Mouse (Mus musculus) liver, embryonic 14.5 days (tissue): ENCODE results near the gene Dync1i2. TPM values are rescaled to one million over a fixed set of nuclear protein-coding genes. Genes with fewer than 3 reads are reported as not detected.

Experiments
- ATAC-seq: fragments of 200-750 bp; cut with Nextera tagmentation; 2 replicates; pipeline ENCODE4 v1.8.0; 2017; ENCODE audit warnings: moderate number of reproducible peaks, mild to moderate bottlenecking, moderate library complexity; ENCODE audit not compliant: insufficient read depth
- DNase-seq, 3 experiments: peaks; one replicate each; pipeline ENCODE4 v3.0.0-alpha.2; 2012 to 2013; ENCODE audit warnings: low read depth in 3 of 3, low spot score in 3 of 3
- H3K27ac ChIP-seq: fragments of 300-500 bp; sonication (generic); 2 replicates; pipeline ENCODE4 v1.5.1; 2014; ENCODE audit warnings: moderate library complexity, mild to moderate bottlenecking, control low read depth, inconsistent platforms
- H3K27me3 ChIP-seq: fragments of 300-500 bp; sonication (generic); 2 replicates; pipeline ENCODE4 v1.6.1; 2014; ENCODE audit warnings: mild to moderate bottlenecking, low read length, moderate library complexity; ENCODE audit not compliant: control insufficient read depth, insufficient read depth
- H3K36me3 ChIP-seq: fragments of 300-500 bp; sonication (generic); replicated peaks from 2 replicates; pipeline ENCODE4 v1.6.1; 2014; ENCODE audit warnings: low read depth; ENCODE audit not compliant: control insufficient read depth, insufficient read depth
- H3K4me1 ChIP-seq, 2 experiments: fragments of 200-500 bp in 1 of 2; fragments of 300-500 bp in 1 of 2; sonication (generic) in 1 of 2; replicated peaks; 2 replicates each; pipeline ENCODE4 v1.6.1; 2012 to 2014; ENCODE audit warnings: antibody characterized with exemption in 1 of 2, inconsistent platforms in 1 of 2, low read length in 1 of 2; ENCODE audit not compliant: control insufficient read depth in 2 of 2, insufficient read depth in 2 of 2
- H3K4me2 ChIP-seq: fragments of 300-500 bp; sonication (generic); 2 replicates; pipeline ENCODE4 v1.6.1; 2014; ENCODE audit warnings: low read depth, mild to moderate bottlenecking, control low read depth, moderate library complexity
- H3K4me3 ChIP-seq, 2 experiments: fragments of 200-500 bp in 1 of 2; fragments of 300-500 bp in 1 of 2; sonication (generic) in 1 of 2; 2 replicates each; pipeline ENCODE4 v1.5.1; 2012 to 2014; ENCODE audit warnings: low read depth in 2 of 2, low read length in 2 of 2, mild to moderate bottlenecking in 2 of 2, control low read depth in 1 of 2, inconsistent platforms in 1 of 2, moderate library complexity in 1 of 2; ENCODE audit not compliant: insufficient read depth in 1 of 2
- H3K9ac ChIP-seq: fragments of 300-500 bp; sonication (generic); replicated peaks from 2 replicates; pipeline ENCODE4 v1.6.1; 2014; ENCODE audit warnings: mild to moderate bottlenecking, control low read depth, moderate library complexity
- H3K9me3 ChIP-seq: fragments of 300-500 bp; sonication (generic); 2 replicates; pipeline ENCODE4 v1.6.1; 2016; ENCODE audit warnings: low read length, mixed read lengths; ENCODE audit not compliant: control insufficient read depth
- CTCF ChIP-seq: IDR thresholded peaks from 2 replicates; pipeline ENCODE4 v1.5.1; 2016; ENCODE audit warnings: antibody characterized with exemption, low read depth, control low read depth
- EP300 ChIP-seq: IDR thresholded peaks from 2 replicates; pipeline ENCODE4 v1.6.1; 2016; ENCODE audit warnings: antibody characterized with exemption, low read depth
- WGBS: fragments of 180-500 bp; shearing (Covaris S2); extraction: QIAGEN DNeasy Blood & Tissue Kit; methylation state at CpG from one replicate; pipeline ENCODE4 v1.1.7; 2014; ENCODE audit not compliant: insufficient replicate concordance; 5-methylcytosine and 5-hydroxymethylcytosine counted together
- polyA plus RNA-seq, 2 experiments: library from polyadenylated mRNA; depleted of rRNA in 1 of 2; stranded (reverse) in 1 of 2; unstranded in 1 of 2; fragments of >200 nt; fragmentation: Nextera tagmentation in 1 of 2; extraction: Ambion mirVana in 1 of 2; gene quantifications; 2 replicates each; pipeline versions ENCODE4 v1.2.1 to v1.2.3; 2012 to 2014

Gene Dync1i2
- polyA plus RNA-seq, 2 experiments: 24.8 to 29.9 TPM

GRCm38 (mm10) chr2:71290107-71290775 lies 78.7 kb downstream of the Dync1i2 start:
- ATAC-seq: no peak
- H3K9ac ChIP-seq: no peak overlapping the region

GRCm38 (mm10) chr2:71291566-71291965 lies 80.1 kb downstream of the Dync1i2 start:
- Histone ChIP-seq H3K4me3 (no peak overlapping the region), H3K27me3 (no peaks in the 10 kb centered on the region), H3K27ac (no peak overlapping the region), H3K9ac (no peak overlapping the region), H3K4me2 (no peak overlapping the region), H3K9me3 (no peaks in the 10 kb centered on the region), H3K4me1 (no peaks in the 10 kb centered on the region), H3K36me3 (no peaks in the 10 kb centered on the region)
- ATAC-seq (no peak), DNase-seq (no peak)
- 67% methylated on average over 5 of the region's 5 CpGs for WGBS
- no peak for TF ChIP-seq EP300
- no peak for TF ChIP-seq CTCF

More at GRCm38 (mm10) chr2:71290107-71290775, 78.7 kb downstream of the Dync1i2 start:
- 70% methylated on average over 6 of the region's 6 CpGs for WGBS
- no peaks in the 10 kb centered on the region for H3K36me3 ChIP-seq
- H3K4me2 ChIP-seq: no peak overlapping the region
- H3K9me3 ChIP-seq: no peaks in the 10 kb centered on the region
- DNase-seq: no peak
- TF ChIP-seq EP300: no peak
- TF ChIP-seq CTCF: no peak
- H3K4me1 ChIP-seq: no peaks in the 10 kb centered on the region
- no peaks in the 10 kb centered on the region for H3K27me3 ChIP-seq
- H3K27ac ChIP-seq: no peak overlapping the region
- no peak overlapping the region for H3K4me3 ChIP-seq

- WGBS: 77% methylated on average over 3 of the region's 3 CpGs
- Histone ChIP-seq H3K4me2 (no peak overlapping the region), H3K36me3 (no peaks in the 10 kb centered on the region), H3K27me3 (no peaks in the 10 kb centered on the region), H3K27ac (no peak overlapping the region), H3K4me1 (no peaks in the 10 kb centered on the region), H3K4me3 (no peak overlapping the region), H3K9me3 (no peaks in the 10 kb centered on the region), H3K9ac (no peak overlapping the region)
- no peak for TF ChIP-seq CTCF
- no peak for TF ChIP-seq EP300
- no peak for DNase-seq
- no peak for ATAC-seq
Measured at GRCm38 (mm10) chr2:71293983-71294382, 82.5 kb downstream of the Dync1i2 start.

- WGBS: 71% methylated on average over 7 of the region's 7 CpGs
- Histone ChIP-seq H3K36me3 (no peaks in the 10 kb centered on the region), H3K27ac (no peak overlapping the region), H3K4me3 (no peak overlapping the region), H3K4me1 (no peaks in the 10 kb centered on the region), H3K27me3 (no peaks in the 10 kb centered on the region), H3K4me2 (no peak overlapping the region), H3K9me3 (no peaks in the 10 kb centered on the region), H3K9ac (no peak overlapping the region)
- no peak for DNase-seq
- ATAC-seq: no peak
- TF ChIP-seq EP300: no peak
- TF ChIP-seq CTCF: no peak
Measured at GRCm38 (mm10) chr2:71294489-71294888, 83.0 kb downstream of the Dync1i2 start.

- Histone ChIP-seq H3K27me3 (no peaks in the 10 kb centered on the region), H3K9me3 (no peaks in the 10 kb centered on the region), H3K4me1 (no peaks in the 10 kb centered on the region), H3K9ac (no peak overlapping the region), H3K27ac (no peak overlapping the region), H3K36me3 (no peaks in the 10 kb centered on the region), H3K4me2 (no peak overlapping the region), H3K4me3 (no peak overlapping the region)
- ATAC-seq: no peak
- 81% methylated on average over 12 of the region's 12 CpGs for WGBS
- no peak for DNase-seq
- TF ChIP-seq EP300 (no peak), CTCF (no peak)
Measured at GRCm38 (mm10) chr2:71295844-71296243, 84.3 kb downstream of the Dync1i2 start.
